Mouse (Mus musculus): ENCODE data around the gene Catsperd. TPM values are rescaled to one million over a fixed set of nuclear protein-coding genes. Genes with fewer than 3 reads are reported as not detected.
A peak's percentile ranks its signal among the peaks of the same experiment; 100 is the strongest.

The Catsperd gene
- total and polyA plus RNA-seq, 3 experiments, result 0.46 to 1.1 TPM; not detected in 1

GRCm38 (mm10) chr17:56684649-56685048, 56.7 kb downstream of the Catsperd start:
- H3K36me3 ChIP-seq (ENCODE audit: control insufficient read depth in 1 of 2, insufficient read depth in 2 of 2, low read length in 2 of 2), result peaks cover 33 to 36% of the 10 kb centered on the region in 2 experiments
- no peak overlapping the region for H3K27ac ChIP-seq (ENCODE audit: control insufficient read depth, low read depth, low read length)
- H3K4me1 ChIP-seq (ENCODE audit: control insufficient read depth in 1 of 2, insufficient read depth in 2 of 2, low read length in 2 of 2), result peaks cover 17 to 25% of the 10 kb centered on the region in 2 experiments

DNA sequence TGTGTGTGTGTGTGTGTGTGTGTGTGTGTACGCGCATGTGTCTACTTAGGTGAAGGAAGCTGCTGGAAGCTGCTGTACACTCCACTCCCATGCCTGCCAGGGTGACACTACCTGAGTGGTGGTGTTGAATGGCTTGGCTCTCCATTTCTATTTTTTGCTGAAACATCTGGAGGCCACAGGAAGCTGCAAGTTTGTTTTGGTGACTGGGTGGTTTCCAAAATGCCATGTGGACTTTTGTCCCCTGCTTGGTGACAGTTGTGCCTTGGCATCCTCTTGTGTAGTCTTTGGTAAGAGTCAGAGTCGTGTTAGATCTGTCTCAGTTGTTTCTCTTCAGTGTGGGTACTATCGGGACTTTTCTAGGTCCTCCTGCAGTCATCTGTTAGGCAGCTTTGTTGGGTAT, 58.9 kb downstream of the Catsperd start:
- H3K36me3 ChIP-seq (ENCODE audit: control insufficient read depth in 1 of 2, insufficient read depth in 2 of 2, low read length in 2 of 2), result peaks cover 34 to 35% of the 10 kb centered on the region in 2 experiments
- no peaks in the 10 kb centered on the region for H3K9me3 ChIP-seq (replicated peaks; ENCODE audit: insufficient read depth, low read length)
- TF ChIP-seq RCOR1 (IDR thresholded peaks at IDR 0.05; ENCODE audit: low read depth, low read length) (no peak), GATA1 (IDR thresholded peaks at IDR 0.05; ENCODE audit: low read depth, low read length) (no peak), POLR2A (IDR thresholded peaks at IDR 0.05; ENCODE audit: control insufficient read depth in 1 of 2, insufficient read depth in 1 of 2, low read depth in 1 of 2, low read length in 2 of 2, poor library complexity in 1 of 2) (no peak), TAL1 (IDR thresholded peaks at IDR 0.05; ENCODE audit: low read length) (no peak), ZKSCAN1 (IDR thresholded peaks at IDR 0.05; ENCODE audit: low read depth, low read length) (no peak), NRF1 (IDR thresholded peaks at IDR 0.05; ENCODE audit: insufficient read depth, low read depth, low read length, poor library complexity, severe bottlenecking) (no peak)
- DNase-seq (ENCODE audit: low read depth, low spot score), result no peak
- H3K27ac ChIP-seq (ENCODE audit: control insufficient read depth, low read depth, low read length), result peak overlapping the region; percentile 81
- peaks cover 17 to 25% of the 10 kb centered on the region in 2 experiments for H3K4me1 ChIP-seq (ENCODE audit: control insufficient read depth in 1 of 2, insufficient read depth in 2 of 2, low read length in 2 of 2)
- H3K27me3 ChIP-seq (ENCODE audit: control insufficient read depth in 1 of 2, insufficient read depth in 2 of 2, low read length in 2 of 2), result no peaks in the 10 kb centered on the region
- H3K79me2 ChIP-seq (ENCODE audit: control insufficient read depth, insufficient read depth, low read length, poor library complexity), result peaks cover 53% of the 10 kb centered on the region
- no peak overlapping the region for H3K9ac ChIP-seq (ENCODE audit: control insufficient read depth, low read depth, low read length, poor library complexity, severe bottlenecking)
- H3K4me3 ChIP-seq (ENCODE audit: control insufficient read depth in 1 of 2, insufficient read depth in 1 of 2, low read depth in 2 of 2, low read length in 2 of 2), result no peak overlapping the region

More at GRCm38 (mm10) chr17:56684649-56685048, 56.7 kb downstream of the Catsperd start:
- Histone ChIP-seq H3K4me3 (ENCODE audit: control insufficient read depth in 1 of 2, insufficient read depth in 1 of 2, low read depth in 2 of 2, low read length in 2 of 2) (no peak overlapping the region), H3K27me3 (ENCODE audit: control insufficient read depth in 1 of 2, insufficient read depth in 2 of 2, low read length in 2 of 2) (no peaks in the 10 kb centered on the region), H3K79me2 (ENCODE audit: control insufficient read depth, insufficient read depth, low read length, poor library complexity) (peaks cover 64% of the 10 kb centered on the region), H3K9ac (ENCODE audit: control insufficient read depth, low read depth, low read length, poor library complexity, severe bottlenecking) (no peak overlapping the region), H3K9me3 (replicated peaks; ENCODE audit: insufficient read depth, low read length) (no peaks in the 10 kb centered on the region)
- no peak for DNase-seq (ENCODE audit: low read depth, low spot score)
- TF ChIP-seq RCOR1 (IDR thresholded peaks at IDR 0.05; ENCODE audit: low read depth, low read length), result no peak
- TF ChIP-seq TAL1 (IDR thresholded peaks at IDR 0.05; ENCODE audit: low read length), result no peak
- no peak for TF ChIP-seq ETS1 (IDR thresholded peaks at IDR 0.05; ENCODE audit: low read depth, low read length)
- no peak for TF ChIP-seq USF1 (IDR thresholded peaks at IDR 0.05; ENCODE audit: low read depth, low read length)
- no peak for TF ChIP-seq HCFC1 (IDR thresholded peaks at IDR 0.05; ENCODE audit: low read depth, low read length)
- TF ChIP-seq TBP (IDR thresholded peaks at IDR 0.05; ENCODE audit: low read depth, low read length), result no peak
- no peak for TF ChIP-seq POLR2AphosphoS2 (IDR thresholded peaks at IDR 0.05; ENCODE audit: low read length)
- no peak for TF ChIP-seq CHD2 (IDR thresholded peaks at IDR 0.05; ENCODE audit: low read length)

DNA sequence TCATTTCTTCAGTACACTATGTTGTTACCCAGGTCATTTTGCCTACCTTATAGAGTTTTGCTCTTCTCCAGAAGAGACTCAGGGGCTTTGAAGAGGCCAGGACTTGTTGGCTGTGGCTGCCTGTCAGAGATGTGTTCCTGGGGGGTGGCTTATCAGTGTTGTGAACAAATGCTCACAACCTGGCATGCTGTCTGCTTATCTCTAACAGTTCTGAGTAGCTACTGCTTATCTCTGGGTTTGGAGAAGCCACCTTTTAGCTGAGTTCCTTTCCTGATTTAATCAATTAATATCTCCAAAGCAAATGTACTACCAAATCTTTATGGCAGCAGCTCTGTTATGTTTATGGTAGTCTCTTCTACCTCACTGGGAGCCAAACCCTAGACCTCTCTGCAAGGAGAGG, 60.1 kb downstream of the Catsperd start:
- no peak overlapping the region for H3K4me3 ChIP-seq (ENCODE audit: control insufficient read depth in 1 of 2, insufficient read depth in 1 of 2, low read depth in 2 of 2, low read length in 2 of 2)
- peaks cover 31 to 37% of the 10 kb centered on the region in 2 experiments for H3K36me3 ChIP-seq (ENCODE audit: control insufficient read depth in 1 of 2, insufficient read depth in 2 of 2, low read length in 2 of 2)
- DNase-seq (ENCODE audit: low read depth, low spot score), result peak; percentile 80
- H3K79me2 ChIP-seq (ENCODE audit: control insufficient read depth, insufficient read depth, low read length, poor library complexity), result peaks cover 43% of the 10 kb centered on the region
- H3K27ac ChIP-seq (ENCODE audit: control insufficient read depth, low read depth, low read length), result peak overlapping the region; percentile 85
- no peak overlapping the region for H3K9ac ChIP-seq (ENCODE audit: control insufficient read depth, low read depth, low read length, poor library complexity, severe bottlenecking)
- peaks cover 17 to 32% of the 10 kb centered on the region in 2 experiments for H3K4me1 ChIP-seq (ENCODE audit: control insufficient read depth in 1 of 2, insufficient read depth in 2 of 2, low read length in 2 of 2)
- no peaks in the 10 kb centered on the region for H3K9me3 ChIP-seq (replicated peaks; ENCODE audit: insufficient read depth, low read length)
- H3K27me3 ChIP-seq (ENCODE audit: control insufficient read depth in 1 of 2, insufficient read depth in 2 of 2, low read length in 2 of 2), result no peaks in the 10 kb centered on the region
- TF ChIP-seq POLR2AphosphoS5 (IDR thresholded peaks at IDR 0.05; ENCODE audit: borderline replicate concordance, low read depth, low read length), result no peak
- 0 out of 2 replicates have a peak, but pooled peaks have one; percentile 52 for TF ChIP-seq ZMIZ1 (IDR thresholded peaks at IDR 0.05; ENCODE audit: low read depth, low read length)
- TF ChIP-seq KAT2A (conservative IDR thresholded peaks at IDR 0.05; ENCODE audit: low read depth, low read length), result no peak
- TF ChIP-seq MAFK (IDR thresholded peaks at IDR 0.05; ENCODE audit: borderline replicate concordance, low read depth, low read length), result peak; percentile 88
- peak; percentile 73; the same call in 1 of the 2 replicates for TF ChIP-seq MYC (IDR thresholded peaks at IDR 0.05; ENCODE audit: low read depth, low read length)
- TF ChIP-seq GABPA (IDR thresholded peaks at IDR 0.05; ENCODE audit: low read depth, low read length), result no peak
- no peak for TF ChIP-seq RAD21 (IDR thresholded peaks at IDR 0.05; ENCODE audit: low read depth, low read length)
- peak; percentile 65 for TF ChIP-seq MAX (IDR thresholded peaks at IDR 0.05; ENCODE audit: low read length)
- peak; percentile 100 for TF ChIP-seq GATA1 (IDR thresholded peaks at IDR 0.05; ENCODE audit: low read depth, low read length)
- peak; percentile 97 for TF ChIP-seq SIN3A (IDR thresholded peaks at IDR 0.05; ENCODE audit: low read length)
- no peak for TF ChIP-seq NRF1 (IDR thresholded peaks at IDR 0.05; ENCODE audit: insufficient read depth, low read depth, low read length, poor library complexity, severe bottlenecking)
- TF ChIP-seq RCOR1 (IDR thresholded peaks at IDR 0.05; ENCODE audit: low read depth, low read length), result peak; percentile 99
- no peak for TF ChIP-seq ZNF384 (IDR thresholded peaks at IDR 0.05; ENCODE audit: low read depth, low read length)
- TF ChIP-seq MEF2A (IDR thresholded peaks at IDR 0.05; ENCODE audit: extremely low read depth, insufficient replicate concordance, low read depth, low read length, poor library complexity, severe bottlenecking), result no peak
- no peak for TF ChIP-seq ZC3H11A (IDR thresholded peaks at IDR 0.05; ENCODE audit: low read depth, low read length)
- no peak for TF ChIP-seq POLR2A (IDR thresholded peaks at IDR 0.05; ENCODE audit: control insufficient read depth in 1 of 2, insufficient read depth in 1 of 2, low read depth in 1 of 2, low read length in 2 of 2, poor library complexity in 1 of 2)
- TF ChIP-seq CHD1 (IDR thresholded peaks at IDR 0.05; ENCODE audit: low read depth, low read length), result no peak
- peak; percentile 93 for TF ChIP-seq TAL1 (IDR thresholded peaks at IDR 0.05; ENCODE audit: low read length)

Data from MEL (cell line).